Mouse (Mus musculus): ENCODE results near the gene Poc1b.

DNA sequence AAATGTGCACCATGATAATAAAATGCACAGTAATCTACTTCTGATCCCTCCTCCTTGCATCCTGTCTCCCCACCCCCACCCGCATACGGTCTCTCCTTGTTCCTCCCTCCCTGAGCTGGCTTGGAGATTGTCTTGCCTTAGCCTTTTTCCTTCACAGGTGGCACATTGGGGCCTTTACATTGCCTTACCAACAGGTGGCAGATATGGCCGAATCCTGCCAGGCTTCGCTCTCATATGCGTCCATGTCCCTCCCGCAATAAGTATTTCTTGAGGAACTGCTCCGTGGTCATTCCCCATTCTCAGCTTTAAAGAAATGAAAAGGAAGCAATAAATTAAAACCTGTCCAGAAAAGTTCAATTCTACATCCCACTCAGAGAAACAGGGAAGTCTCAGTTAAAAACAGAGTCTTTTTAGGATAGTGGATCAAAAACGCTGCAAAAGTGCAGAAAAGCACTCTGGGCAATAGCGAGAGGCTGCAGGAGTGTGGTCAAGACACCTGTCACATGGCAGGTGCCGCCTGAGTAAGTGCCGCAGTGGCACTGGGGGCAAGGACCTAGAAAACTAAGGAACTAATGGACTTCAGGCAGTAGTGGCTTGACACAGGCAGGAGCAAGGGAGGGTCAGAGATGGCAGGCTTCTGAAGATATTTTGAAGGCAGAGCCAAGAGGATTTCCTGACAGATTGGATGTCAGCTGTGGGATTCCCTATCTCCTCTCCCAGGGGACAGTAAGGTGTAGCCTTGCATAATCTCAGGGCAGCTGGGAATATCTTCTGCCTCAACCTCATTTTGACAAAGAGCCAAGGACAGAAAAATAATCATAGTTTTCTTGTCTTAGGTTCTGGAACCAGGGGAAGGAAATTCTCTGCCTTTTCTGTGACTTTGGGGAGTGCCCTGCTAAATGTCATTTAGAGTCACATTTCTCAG lies 62.3 kb downstream of the Poc1b start:
- TF ChIP-seq CTCF (IDR thresholded peaks at IDR 0.05; ENCODE audit: borderline replicate concordance, extremely low read depth, insufficient read depth, insufficient read length) (peak; percentile 28; the same call in 1 of the 2 replicates), POLR2A (IDR thresholded peaks at IDR 0.05; ENCODE audit: borderline replicate concordance, extremely low read depth, insufficient read depth, insufficient read length, poor library complexity, severe bottlenecking) (no peak)

Measured in brain, embryonic 14.5 days (tissue).